Mouse (Mus musculus) liver, embryonic 14.5 days (tissue): ENCODE measurements around the gene Thnsl1.

Experiments
- CTCF ChIP-seq: IDR thresholded peaks from 2 replicates; pipeline ENCODE4 v1.5.1; 2016; ENCODE audit warnings: antibody characterized with exemption, low read depth, control low read depth
- EP300 ChIP-seq: IDR thresholded peaks from 2 replicates; pipeline ENCODE4 v1.6.1; 2016; ENCODE audit warnings: antibody characterized with exemption, low read depth

- TF ChIP-seq EP300 (no peak), CTCF (no peak)
These were observed 22.7 kb upstream of the Thnsl1 start for GRCm38 (mm10) chr2:21182811-21183210.
